Mouse (Mus musculus) spleen, adult 2 months (tissue): Measurements from ENCODE around the gene Mesp1.

Experiments used
- CTCF ChIP-seq: fragments of 200-500 bp; IDR thresholded peaks from 2 replicates; pipeline ENCODE4 v1.5.1; 2011; ENCODE audit warnings: mild to moderate bottlenecking, inconsistent platforms; ENCODE audit not compliant: insufficient read depth, insufficient read length, insufficient replicate concordance; ENCODE audit errors: extremely low read depth
- POLR2A ChIP-seq: fragments of 200-500 bp; IDR thresholded peaks from 2 replicates; pipeline ENCODE4 v1.6.1; 2011; ENCODE audit warnings: low read depth, low read length, inconsistent platforms

DNA sequence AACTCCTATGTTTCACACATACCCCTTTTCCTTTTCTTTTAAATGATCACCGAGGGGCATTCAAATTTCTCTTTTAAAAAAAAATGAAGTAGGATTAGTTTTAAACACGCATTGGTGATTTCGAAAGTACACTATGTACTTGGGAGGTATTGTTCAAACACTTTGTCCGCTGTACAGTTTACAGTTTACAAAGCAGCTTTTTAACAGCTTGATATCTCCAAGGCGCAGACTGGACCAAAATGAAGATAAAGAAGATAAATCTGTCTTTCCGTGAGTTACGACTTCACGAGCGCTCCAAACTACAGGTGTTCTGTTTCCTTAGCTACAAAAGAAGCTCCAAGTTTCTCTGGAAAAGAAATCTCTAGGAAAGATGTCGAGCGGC, 51.3 kb downstream of the Mesp1 start:
- no peak for TF ChIP-seq CTCF
- no peak for TF ChIP-seq POLR2A
